Mouse (Mus musculus): Measurements from ENCODE around the gene Vmn1r236. TPM values are rescaled to one million over a fixed set of nuclear protein-coding genes. Genes with fewer than 3 reads are reported as not detected.

The Vmn1r236 gene
- total RNA-seq (2023; ENCODE audit: inconsistent age) = not detected in 4 replicates

DNA sequence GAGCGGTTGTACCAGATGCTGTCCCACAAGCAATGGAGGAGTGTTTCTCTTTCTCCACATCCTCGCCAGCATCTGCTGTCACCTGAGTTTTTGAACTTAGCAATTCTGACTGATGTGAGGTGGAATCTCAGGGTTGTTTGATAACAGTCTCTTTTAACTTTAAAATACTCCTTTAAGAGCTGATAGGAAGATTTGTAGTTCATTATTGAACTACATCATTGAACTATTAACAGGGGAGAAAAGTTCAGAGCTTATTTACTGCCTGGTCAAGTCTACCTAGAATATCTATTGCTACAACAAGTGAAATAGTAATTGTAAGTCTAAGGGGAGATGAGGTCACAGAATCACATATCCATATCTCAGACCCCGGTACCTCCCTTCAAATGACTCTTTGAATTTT, at the start of gene Vmn1r236:
Vmn1r236 (plus strand) TSS at position 301 of the 400 bp plus-strand sequence.

DNA sequence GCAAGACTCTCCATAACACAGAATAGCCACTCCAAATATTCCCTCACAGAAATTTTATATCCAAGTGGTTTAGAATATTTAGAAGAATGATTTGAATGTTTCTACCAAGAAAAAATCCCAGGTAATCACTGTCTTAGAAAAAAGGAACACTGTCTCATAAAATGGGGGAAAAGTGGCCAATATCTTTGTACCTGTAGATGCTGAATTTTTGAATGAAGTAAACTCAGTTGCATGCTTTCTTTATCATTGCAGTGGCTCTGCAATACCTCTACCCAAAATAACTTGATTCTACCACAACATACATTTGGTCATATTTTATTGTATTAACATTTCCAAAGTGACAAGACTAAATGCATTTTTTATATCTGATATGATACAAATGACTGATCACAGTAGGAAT, 26.6 kb upstream of the Vmn1r236 start, which contains the start of gene Vmn1r235:
Vmn1r235 (plus strand) TSS at position 301 of the 400 bp plus-strand sequence.

DNA sequence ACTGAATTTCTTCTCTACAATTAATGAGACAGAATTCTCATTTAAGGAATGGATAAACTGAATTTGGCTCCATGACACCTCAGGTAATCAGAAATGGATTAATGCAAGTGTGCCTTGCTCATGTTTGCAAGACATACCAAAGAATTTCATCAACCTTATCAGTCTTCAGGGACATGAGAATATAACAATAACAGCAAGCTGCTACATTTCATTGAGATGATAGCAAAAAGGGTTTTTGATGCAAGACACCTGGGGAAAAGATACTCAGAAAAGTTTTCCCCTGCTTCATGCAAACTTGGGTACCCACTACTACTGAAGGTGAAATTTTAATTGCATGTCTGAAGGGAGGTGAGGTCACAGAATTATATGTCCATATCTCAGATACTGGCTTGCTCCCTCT, 28.8 kb downstream of the Vmn1r236 start, which contains the start of gene Vmn1r237:
Vmn1r237 (plus strand) TSS at position 301 of the 400 bp plus-strand sequence.

Other genes starting within 250 kb of the Vmn1r236 start
- not detected in 4 replicates for gene Vmn1r234, start 56.9 kb upstream of the Vmn1r236 start, total RNA-seq (2023; ENCODE audit: inconsistent age)
- not detected in 4 replicates for gene Vmn1r235, start 26.5 kb upstream of the Vmn1r236 start, total RNA-seq (2023; ENCODE audit: inconsistent age)
- gene Vmn1r237, start 28.9 kb downstream of the Vmn1r236 start, total RNA-seq (2023; ENCODE audit: inconsistent age) = not detected in 4 replicates
- gene Zfp677, start 100.8 kb downstream of the Vmn1r236 start, total RNA-seq (2023; ENCODE audit: inconsistent age) = 4.2 to 5.2 TPM (median 4.9 TPM) in 4 replicates
- 1.4 to 3.2 TPM (median 2.0 TPM) in 4 replicates for gene Zfp54, start 140.3 kb downstream of the Vmn1r236 start, total RNA-seq (2023; ENCODE audit: inconsistent age)
- 13.1 to 15.9 TPM (median 14.6 TPM) in 4 replicates for gene Zfp51, start 167.4 kb downstream of the Vmn1r236 start, total RNA-seq (2023; ENCODE audit: inconsistent age)
- gene Zfp53, start 206.1 kb downstream of the Vmn1r236 start, total RNA-seq (2023; ENCODE audit: inconsistent age) = 10.0 to 17.1 TPM (median 15.7 TPM) in 4 replicates